Mouse (Mus musculus) brain, embryonic 14.5 days (tissue): Measurements from ENCODE around the gene Myh11.

Source experiments
- CTCF ChIP-seq: fragments of 200-500 bp; IDR thresholded peaks from 2 replicates; pipeline ENCODE4 v1.5.1; 2012; ENCODE audit warnings: inconsistent platforms, mild to moderate bottlenecking, moderate library complexity, borderline replicate concordance; ENCODE audit not compliant: insufficient read depth, insufficient read length; ENCODE audit errors: extremely low read depth
- POLR2A ChIP-seq: fragments of 200-500 bp; IDR thresholded peaks from 2 replicates; pipeline ENCODE4 v1.6.1; 2012; ENCODE audit warnings: mild to moderate bottlenecking, inconsistent platforms, borderline replicate concordance; ENCODE audit not compliant: poor library complexity, insufficient read depth, insufficient read length, severe bottlenecking; ENCODE audit errors: extremely low read depth

- TF ChIP-seq CTCF (no peak), POLR2A (no peak)
Observed at GRCm38 (mm10) chr16:14304791-14305190, 13.6 kb upstream of the Myh11 start.
